Mouse (Mus musculus): ENCODE measurements around the gene Fam57b.

GRCm38 (mm10) chr7:126794271-126794605 is 3.2 kb upstream of the Fam57b start:
- TF ChIP-seq POLR2A (IDR thresholded peaks at IDR 0.05; ENCODE audit: low read depth, low read length) (no peak), CTCF (IDR thresholded peaks at IDR 0.05; ENCODE audit: extremely low read depth, insufficient read depth, insufficient read length, insufficient replicate concordance) (no peak)

Measured in spleen, adult 2 months (tissue).